Mouse (Mus musculus) lung, adult 2 months (tissue): ENCODE data around the gene Casq2.

Experiments
- CTCF ChIP-seq: fragments of 200-500 bp; IDR thresholded peaks from 2 replicates; pipeline ENCODE4 v1.5.1; 2011; ENCODE audit warnings: mild to moderate bottlenecking, low read length, control low read depth; ENCODE audit not compliant: insufficient read depth
- POLR2A ChIP-seq: fragments of 200-500 bp; IDR thresholded peaks from 2 replicates; pipeline ENCODE4 v1.6.1; 2011; ENCODE audit warnings: low read depth, mild to moderate bottlenecking, control low read depth, low read length, borderline replicate concordance; ENCODE audit errors: extremely low read depth

GRCm38 (mm10) chr3:102191575-102191974 is 105.4 kb downstream of the Casq2 start:
- TF ChIP-seq CTCF (no peak), POLR2A (no peak)
